ENCODE assay signal across 8 mouse cellular contexts in the genomic region with DNA sequence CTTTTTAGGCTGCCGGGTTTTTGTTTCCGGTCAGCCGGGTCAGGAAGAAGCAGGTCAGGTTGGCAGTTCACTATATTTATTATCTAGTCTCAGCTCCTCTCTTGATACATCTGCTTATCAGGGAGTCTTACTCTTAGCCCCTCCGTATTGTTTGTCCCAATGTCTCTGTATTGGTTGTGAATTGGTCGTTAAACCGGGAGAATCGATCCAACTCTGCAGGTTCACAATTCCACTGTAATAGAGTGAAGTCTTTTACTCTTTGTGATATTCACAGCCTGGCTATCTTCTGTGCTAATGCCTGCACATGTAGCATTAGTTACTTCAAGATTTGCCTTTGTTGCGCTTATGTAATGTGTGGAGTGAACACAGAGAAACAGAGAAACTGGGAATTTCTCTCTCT. TPM values are rescaled to one million over a fixed set of nuclear protein-coding genes. Genes with fewer than 3 reads are reported as not detected.
DNase-seq lines count a peak whose midpoint lies in the region; ATAC-seq and TF ChIP-seq lines count a peak whose summit lies in the region.

No protein-coding gene starts in this region.

- in situ Hi-C loops in ES-E14 (cut with MboI; ENCODE audit: low sequenced_read_pairs in 2 of 2, unreplicated experiment in 2 of 2) = no loop called here

- no peaks in the 10 kb centered on the region for H3K27me3 ChIP-seq in heart, embryonic 11.5 days (ENCODE audit: control insufficient read depth, insufficient read depth, low read length)
- H3K27me3 ChIP-seq in heart, postnatal 0 days (ENCODE audit: control insufficient read depth, insufficient read depth, low read length) = no peaks in the 10 kb centered on the region
- H3K27me3 ChIP-seq in liver, embryonic 16.5 days (ENCODE audit: control insufficient read depth, insufficient read depth, low read depth, low read length) = no peaks in the 10 kb centered on the region

- 66% methylated on average over 8 of the region's 8 CpGs for WGBS in heart, embryonic 11.5 days (ENCODE audit: insufficient replicate concordance)
- WGBS in heart, postnatal 0 days = 72% methylated on average over 8 of the region's 8 CpGs
- WGBS in liver, embryonic 16.5 days (ENCODE audit: insufficient replicate concordance) = 29% methylated on average over 8 of the region's 8 CpGs

- H3K4me1 ChIP-seq in heart, embryonic 11.5 days (ENCODE audit: control insufficient read depth, insufficient read depth, low read length) = no peaks in the 10 kb centered on the region
- no peaks in the 10 kb centered on the region; a peak in 1 of 4 replicates for H3K4me1 ChIP-seq in ES-E14 (ENCODE audit: control insufficient read depth in 2 of 2, insufficient read depth in 2 of 2, low read length in 2 of 2, poor library complexity in 1 of 2)
- H3K4me1 ChIP-seq in heart, postnatal 0 days (ENCODE audit: control insufficient read depth, insufficient read depth) = peaks cover 10% of the 10 kb centered on the region
- peaks cover 3% of the 10 kb centered on the region for H3K4me1 ChIP-seq in liver, embryonic 16.5 days (ENCODE audit: control insufficient read depth, low read depth, low read length)

- no peak for ATAC-seq in heart, embryonic 11.5 days (replicated peaks; ENCODE audit: insufficient number of reproducible peaks, low FRiP score, low TSS enrichment)
- no peak for ATAC-seq in heart, postnatal 0 days (ENCODE audit: insufficient read depth, low read depth)
- ATAC-seq in liver, embryonic 16.5 days (ENCODE audit: low read depth) = no peak

- H3K4me3 ChIP-seq in heart, embryonic 11.5 days (ENCODE audit: low read depth, low read length) = peak overlapping the region; percentile 69; the same call in 1 of the 2 replicates
- H3K4me3 ChIP-seq in ES-E14 (ENCODE audit: insufficient read depth in 1 of 2, low read depth in 1 of 2, low read length in 2 of 2, poor library complexity in 1 of 2, severe bottlenecking in 1 of 2) = peak overlapping the region; percentile 63 to 90; a peak in 3 of 4 replicates
- peak overlapping the region; percentile 77 for H3K4me3 ChIP-seq in heart, postnatal 0 days (ENCODE audit: low read depth, low read length)
- H3K4me3 ChIP-seq in liver, embryonic 16.5 days (ENCODE audit: low read depth, low read length) = peak overlapping the region; percentile 72

- H3K36me3 ChIP-seq in heart, embryonic 11.5 days (ENCODE audit: control insufficient read depth, insufficient read depth, low read length) = no peaks in the 10 kb centered on the region; the same call in 1 of the 2 replicates
- peaks cover 5% of the 10 kb centered on the region for H3K36me3 ChIP-seq in ES-E14 (ENCODE audit: control insufficient read depth, insufficient read depth, low read length, poor library complexity, severe bottlenecking)
- H3K36me3 ChIP-seq in heart, postnatal 0 days (replicated peaks; ENCODE audit: control insufficient read depth, insufficient read depth, low read length) = no peaks in the 10 kb centered on the region
- no peaks in the 10 kb centered on the region for H3K36me3 ChIP-seq in liver, embryonic 16.5 days (ENCODE audit: control insufficient read depth, insufficient read depth)

- no peak for DNase-seq in heart, postnatal 25 days (ENCODE audit: low spot score)
- no peak for DNase-seq in ES-E14 (ENCODE audit: low read depth, low spot score)
- no peak for DNase-seq in heart, postnatal 0 days (ENCODE audit: low spot score)
- no peak for DNase-seq in thymus, postnatal 36 days
- DNase-seq in adrenal gland, adult 2 months = no peak
- DNase-seq in left cerebral cortex, postnatal 25 days (ENCODE audit: low spot score in 2 of 2) = no peak

- no peak overlapping the region for H3K27ac ChIP-seq in heart, embryonic 11.5 days (ENCODE audit: low read depth, low read length)
- H3K27ac ChIP-seq in ES-E14 (ENCODE audit: insufficient read depth, low read depth, low read length, poor library complexity, severe bottlenecking) = no peak overlapping the region
- H3K27ac ChIP-seq in heart, postnatal 0 days (ENCODE audit: low read depth) = peak overlapping the region; percentile 43
- peak overlapping the region; percentile 96; the same call in 1 of the 2 replicates for H3K27ac ChIP-seq in liver, embryonic 16.5 days (ENCODE audit: low read length)

- intact Hi-C loops in heart, postnatal 25 days (cut with DNase I) = loop anchor here (10.0 kb wide), 1 partner anchor 1364 kb away; the partner anchor contains the start of gene Rdh14
- intact Hi-C loops in left cerebral cortex, postnatal 25 days (cut with DNase I) = no loop called here

- no peak for TF ChIP-seq CTCF in heart, postnatal 0 days (IDR thresholded peaks at IDR 0.05; ENCODE audit: low read depth)

- peak overlapping the region; percentile 74 for H3K4me2 ChIP-seq in heart, embryonic 11.5 days
- H3K4me2 ChIP-seq in heart, postnatal 0 days (ENCODE audit: low read depth, low read length) = peak overlapping the region; percentile 85
- peak overlapping the region; percentile 80 for H3K4me2 ChIP-seq in liver, embryonic 16.5 days (ENCODE audit: low read depth, low read length)

- H3K9me3 ChIP-seq in heart, embryonic 11.5 days (replicated peaks; ENCODE audit: control insufficient read depth, low read length) = no peaks in the 10 kb centered on the region
- no peaks in the 10 kb centered on the region for H3K9me3 ChIP-seq in ES-E14 (ENCODE audit: control insufficient read depth, insufficient read depth, low read depth, low read length)
- no peaks in the 10 kb centered on the region for H3K9me3 ChIP-seq in heart, postnatal 0 days (replicated peaks; ENCODE audit: control insufficient read depth, low read length)
- no peaks in the 10 kb centered on the region for H3K9me3 ChIP-seq in liver, embryonic 16.5 days (replicated peaks; ENCODE audit: control insufficient read depth, low read length)

- peak overlapping the region; percentile 96 for H3K9ac ChIP-seq in heart, embryonic 11.5 days (ENCODE audit: low read depth, low read length)
- H3K9ac ChIP-seq in ES-E14 (ENCODE audit: insufficient read depth, low read depth, low read length, poor library complexity, severe bottlenecking) = no peak overlapping the region
- H3K9ac ChIP-seq in heart, postnatal 0 days (replicated peaks; ENCODE audit: low read depth, low read length) = peak overlapping the region; percentile 92
- peak overlapping the region; percentile 83 for H3K9ac ChIP-seq in liver, embryonic 16.5 days (ENCODE audit: low read depth, low read length)

- no peak for TF ChIP-seq EP300 in heart, postnatal 0 days (IDR thresholded peaks at IDR 0.05; ENCODE audit: low read depth)

TF ChIP-seq in ES-E14, 5 proteins besides CTCF, POLR2A, EP300 and RAD21:
- TF ChIP-seq CHD2 (IDR thresholded peaks at IDR 0.05; ENCODE audit: low read depth, low read length) (no peak), MAFK (IDR thresholded peaks at IDR 0.05; ENCODE audit: insufficient read depth, low read depth, low read length) (no peak), ZC3H11A (IDR thresholded peaks at IDR 0.05; ENCODE audit: borderline replicate concordance, low read depth, low read length) (no peak), ZNF384 (IDR thresholded peaks at IDR 0.05; ENCODE audit: low read depth, low read length) (no peak), HCFC1 (IDR thresholded peaks at IDR 0.05; ENCODE audit: borderline replicate concordance, insufficient read depth, low read length) (no peak)

RNA-seq across cellular contexts. Expression of gene Ttc32, which starts 1.4 kb away (rescaled TPM):
- polyA plus RNA-seq in heart, embryonic 11.5 days (2014; fragmentation: Nextera tagmentation; extraction: Ambion mirVana) = 13.2 and 13.7 TPM in 2 replicates
- 10 to 100 TPM; 24.5 to 26.1 TPM for total RNA-seq in heart, postnatal 25 days (2021)
- total RNA-seq in ES-E14 (2012; rRNA removed) = 4.7 and 6.7 TPM in 2 replicates
- 14.5 and 17.4 TPM in 2 replicates for total RNA-seq in heart, postnatal 0 days (2014; rRNA removed; ENCODE audit: low replicate concordance)
- polyA plus RNA-seq in heart, postnatal 0 days (2015; fragmentation: Nextera tagmentation; extraction: Ambion mirVana) = 20.9 and 26.2 TPM in 2 replicates
- 13.3 and 14.9 TPM in 2 replicates for polyA plus RNA-seq in liver, embryonic 16.5 days (2015; fragmentation: Nextera tagmentation; extraction: Ambion mirVana)
- 10 to 100 TPM; 13.8 to 14.5 TPM for total RNA-seq in adrenal gland, adult 2 months (2021)
- polyA plus RNA-seq in adrenal gland, adult 2 months (2012; rRNA removed) = 15.3 and 19.7 TPM in 2 replicates
- 1 to 10 TPM; 3.2 to 5.2 TPM for total RNA-seq in left cerebral cortex, postnatal 25 days (2021)

RNA-seq across cellular contexts. Expression of gene Wdr35, which starts 57.5 kb away (rescaled TPM):
- 12.5 and 14.5 TPM in 2 replicates for polyA plus RNA-seq in heart, embryonic 11.5 days (2014; fragmentation: Nextera tagmentation; extraction: Ambion mirVana)
- 10 to 100 TPM; 12.6 to 12.9 TPM for total RNA-seq in heart, postnatal 25 days (2021)
- total RNA-seq in ES-E14 (2012; rRNA removed) = 22.3 and 27.1 TPM in 2 replicates
- total RNA-seq in heart, postnatal 0 days (2014; rRNA removed; ENCODE audit: low replicate concordance) = 5.5 and 11.1 TPM in 2 replicates
- polyA plus RNA-seq in heart, postnatal 0 days (2015; fragmentation: Nextera tagmentation; extraction: Ambion mirVana) = 6.3 and 7.9 TPM in 2 replicates
- 0.79 and 1.1 TPM in 2 replicates for polyA plus RNA-seq in liver, embryonic 16.5 days (2015; fragmentation: Nextera tagmentation; extraction: Ambion mirVana)
- 10 to 100 TPM in 1 of 2 experiments, 1 to 10 TPM in 1; 9.0 to 23.1 TPM for total RNA-seq in adrenal gland, adult 2 months (2021)
- polyA plus RNA-seq in adrenal gland, adult 2 months (2012; rRNA removed) = 0.75 and 1.0 TPM in 2 replicates
- total RNA-seq in left cerebral cortex, postnatal 25 days (2021) = 10 to 100 TPM; 44.9 to 46.1 TPM

Comparison
In these comparisons a context has a peak if more than half of its experiments do, and no peak if none do; other contexts are left out.
1. H3K27ac ChIP-seq: peak in heart, postnatal 0 days (single experiment) and liver, embryonic 16.5 days (single experiment); none in heart, embryonic 11.5 days (single experiment) and ES-E14 (single experiment).
2. Peak in every context shown above with its lines, with median percentiles within 50 percentile points of each other: H3K4me2 ChIP-seq and H3K4me3 ChIP-seq.